Mouse (Mus musculus) embryonic fibroblast, embryonic 13.5 days (primary cell): ENCODE results near the gene Dmrt1. TPM values are rescaled to one million over a fixed set of nuclear protein-coding genes. Genes with fewer than 3 reads are reported as not detected.

Experiments used
- H3K27ac ChIP-seq: 2 replicates; pipeline ENCODE4 v1.5.1; 2012; ENCODE audit warnings: low read length, control low read depth, inconsistent platforms; ENCODE audit not compliant: insufficient read depth
- H3K4me1 ChIP-seq: 2 replicates; pipeline ENCODE4 v1.6.1; 2011; ENCODE audit warnings: low read length; ENCODE audit not compliant: control insufficient read depth, insufficient read depth
- H3K4me3 ChIP-seq: 2 replicates; pipeline ENCODE4 v1.5.1; 2011; ENCODE audit warnings: mild to moderate bottlenecking, control low read depth, low read length; ENCODE audit not compliant: insufficient read depth
- CTCF ChIP-seq: IDR thresholded peaks from 2 replicates; pipeline ENCODE4 v1.5.1; 2011; ENCODE audit warnings: mild to moderate bottlenecking, control low read depth, low read length, moderate library complexity, borderline replicate concordance; ENCODE audit not compliant: insufficient read depth
- POLR2A ChIP-seq: IDR thresholded peaks from 2 replicates; pipeline ENCODE4 v1.6.1; 2011; ENCODE audit warnings: low read depth, mild to moderate bottlenecking, control low read depth, low read length, moderate library complexity
- polyA plus RNA-seq: library from polyadenylated mRNA; stranded (reverse); fragments of >200 nt; gene quantifications from 2 replicates; pipeline ENCODE4 v1.2.4, GENCODE M21; 2011; ENCODE audit warnings: low read depth; ENCODE audit not compliant: missing spikeins, insufficient read length

The Dmrt1 gene
- polyA plus RNA-seq, 1 experiment: not detected

- no peaks in the 10 kb centered on the region for H3K4me1 ChIP-seq
- TF ChIP-seq CTCF (no peak), POLR2A (no peak)
- H3K4me3 ChIP-seq: no peak overlapping the region
- no peak overlapping the region for H3K27ac ChIP-seq
Observed at GRCm38 (mm10) chr19:25615889-25616288, 110.5 kb downstream of the Dmrt1 start.

GRCm38 (mm10) chr19:25622291-25623251, 117.2 kb downstream of the Dmrt1 start:
- no peaks in the 10 kb centered on the region for H3K4me1 ChIP-seq
- no peak overlapping the region for H3K27ac ChIP-seq
- no peak overlapping the region for H3K4me3 ChIP-seq
- TF ChIP-seq POLR2A (no peak), CTCF (peak; percentile 61)

- TF ChIP-seq CTCF (peak; percentile 64; the same call in 1 of the 2 replicates), POLR2A (no peak)
- no peak overlapping the region for H3K4me3 ChIP-seq
- no peaks in the 10 kb centered on the region for H3K4me1 ChIP-seq
- no peak overlapping the region for H3K27ac ChIP-seq
Observed at GRCm38 (mm10) chr19:25628490-25628889, 123.1 kb downstream of the Dmrt1 start.

- H3K4me3 ChIP-seq: no peak overlapping the region
- no peak for TF ChIP-seq POLR2A
- TF ChIP-seq CTCF: no peak
- H3K27ac ChIP-seq: no peak overlapping the region
- no peaks in the 10 kb centered on the region for H3K4me1 ChIP-seq
Observed at GRCm38 (mm10) chr19:25635119-25635518, 129.7 kb downstream of the Dmrt1 start.

- H3K4me1 ChIP-seq: no peaks in the 10 kb centered on the region
- TF ChIP-seq POLR2A (no peak), CTCF (peak; percentile 95)
- H3K4me3 ChIP-seq: peak overlapping the region; percentile 3; the same call in 1 of the 2 replicates
- H3K27ac ChIP-seq: no peak overlapping the region
Observed at GRCm38 (mm10) chr19:25635622-25636244, 130.3 kb downstream of the Dmrt1 start.

GRCm38 (mm10) chr19:25638766-25639361, 133.4 kb downstream of the Dmrt1 start:
- no peaks in the 10 kb centered on the region for H3K4me1 ChIP-seq
- H3K4me3 ChIP-seq: no peak overlapping the region
- TF ChIP-seq POLR2A (no peak), CTCF (no peak)
- no peak overlapping the region for H3K27ac ChIP-seq

GRCm38 (mm10) chr19:25641786-25642185, 136.4 kb downstream of the Dmrt1 start:
- TF ChIP-seq CTCF (no peak), POLR2A (no peak)
- no peak overlapping the region for H3K27ac ChIP-seq
- no peak overlapping the region for H3K4me3 ChIP-seq
- no peaks in the 10 kb centered on the region for H3K4me1 ChIP-seq

- no peak overlapping the region for H3K4me3 ChIP-seq
- H3K4me1 ChIP-seq: no peaks in the 10 kb centered on the region
- no peak overlapping the region for H3K27ac ChIP-seq
- TF ChIP-seq POLR2A (no peak), CTCF (no peak)
Observed at GRCm38 (mm10) chr19:25647136-25647535, 141.7 kb downstream of the Dmrt1 start.

- no peak for TF ChIP-seq CTCF
- TF ChIP-seq POLR2A: no peak
- Histone ChIP-seq H3K4me1 (0 out of 2 replicates have a peak, but pooled peaks cover 2% of the 10 kb centered on the region), H3K27ac (no peak overlapping the region), H3K4me3 (no peak overlapping the region)
Observed at GRCm38 (mm10) chr19:25648701-25649100, 143.3 kb downstream of the Dmrt1 start.

GRCm38 (mm10) chr19:25650474-25650873, 145.1 kb downstream of the Dmrt1 start:
- Histone ChIP-seq H3K4me3 (no peak overlapping the region), H3K4me1 (0 out of 2 replicates have a peak, but pooled peaks cover 2% of the 10 kb centered on the region), H3K27ac (no peak overlapping the region)
- no peak for TF ChIP-seq POLR2A
- no peak for TF ChIP-seq CTCF

- Histone ChIP-seq H3K27ac (no peak overlapping the region), H3K4me3 (no peak overlapping the region), H3K4me1 (0 out of 2 replicates have a peak, but pooled peaks cover 2% of the 10 kb centered on the region)
- TF ChIP-seq CTCF: no peak
- TF ChIP-seq POLR2A: no peak
Observed at GRCm38 (mm10) chr19:25652560-25652959, 147.1 kb downstream of the Dmrt1 start.

Other genes with a start within 250 kb of the Dmrt1 start
- gene Dmrt3, start 104.7 kb downstream of the Dmrt1 start, polyA plus RNA-seq: not detected in 2 replicates
- gene Dmrt2, start 166.8 kb downstream of the Dmrt1 start, polyA plus RNA-seq: 1.1 and 3.1 TPM in 2 replicates